Comparison of ENCODE assay signal across 18 mouse cellular contexts in the genomic region with DNA sequence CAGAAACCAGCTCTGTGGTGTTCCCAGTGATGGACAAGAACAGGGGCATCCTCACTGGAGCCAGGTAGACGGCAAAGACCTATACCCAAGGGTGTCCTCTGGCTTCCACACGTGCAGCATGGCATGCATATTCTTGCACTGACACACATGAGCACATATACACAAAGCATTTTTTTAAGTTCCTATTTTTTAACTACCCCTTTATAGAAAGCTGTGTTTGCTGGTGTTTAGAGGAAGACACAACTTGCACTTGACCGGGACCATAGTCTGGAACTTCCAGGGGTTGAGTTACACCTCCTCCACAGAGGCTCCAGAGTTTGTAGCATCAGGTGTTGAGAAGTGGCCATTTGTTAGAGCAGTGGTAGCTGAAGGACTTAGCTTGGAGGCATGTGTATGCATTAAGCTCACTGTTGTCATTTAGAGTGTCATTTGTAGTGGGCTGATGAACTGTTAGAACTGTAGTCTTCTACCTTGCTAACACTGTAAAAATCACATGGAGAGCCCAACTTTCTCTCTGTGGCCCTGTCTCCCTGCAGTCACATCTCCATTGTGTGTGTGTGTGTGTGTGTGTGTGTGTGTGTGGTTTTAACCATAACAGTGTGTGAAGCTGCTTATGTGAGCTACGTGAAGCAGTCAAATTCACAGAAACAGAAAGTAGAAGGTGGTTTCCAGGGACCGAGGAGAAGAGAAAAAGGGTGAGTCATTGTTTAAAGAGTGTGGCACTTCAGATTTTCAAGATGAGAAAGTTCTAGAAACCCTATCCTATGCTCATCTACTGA. TPM values are rescaled to one million over a fixed set of nuclear protein-coding genes. Genes with fewer than 3 reads are reported as not detected.
A peak's percentile ranks its signal among the peaks of the same experiment; 100 is the strongest.
DNase-seq lines count a peak whose midpoint lies in the region; ATAC-seq and TF ChIP-seq lines count a peak whose summit lies in the region.
"Had no signal": no experiment of that assay in that cellular context is flagged by ENCODE, and none has a peak within 500 bp of the region (broad histone marks: within the 10 kb centered on the region; RNA-seq: fewer than 3 reads in every experiment).

No protein-coding gene starts in this region.

- no peaks in the 10 kb centered on the region for H3K36me3 ChIP-seq in lung, postnatal 0 days (ENCODE audit: insufficient read depth, low read length)
- H3K36me3 ChIP-seq in myocyte (ENCODE audit: control insufficient read depth, insufficient read depth): no peaks in the 10 kb centered on the region
- no peaks in the 10 kb centered on the region for H3K36me3 ChIP-seq in heart, embryonic 12.5 days
- H3K36me3 ChIP-seq: embryonic facial prominence, embryonic 12.5 days; forebrain, embryonic 10.5 days; hindbrain, embryonic 13.5 days; limb, embryonic 12.5 days; stomach, embryonic 15.5 days had no signal

- no peak overlapping the region for H3K4me2 ChIP-seq in lung, postnatal 0 days (replicated peaks; ENCODE audit: low read depth, low read length)
- peak overlapping the region; percentile 45 for H3K4me2 ChIP-seq in myocyte (ENCODE audit: low read depth)
- H3K4me2 ChIP-seq in heart, embryonic 12.5 days: no peak overlapping the region
- H3K4me2 ChIP-seq: embryonic facial prominence, embryonic 12.5 days; hindbrain, embryonic 13.5 days; limb, embryonic 12.5 days; stomach, embryonic 15.5 days had no signal

- peak; percentile 16 for DNase-seq in lung, postnatal 0 days (ENCODE audit: low spot score)
- no peak for DNase-seq in lung, adult 18-20 months
- peak; percentile 85 for DNase-seq in CD4-positive helper T cell, adult 2 months (ENCODE audit: low read depth, low spot score)
- no peak for DNase-seq in thymus, adult 18-20 months
- DNase-seq in gastrocnemius, postnatal 14 days: no peak
- DNase-seq: cerebellum, postnatal 36 days; heart, adult 18-20 months; kidney, postnatal 14 days; lung, adult 2 months had no signal

- H3K4me1 ChIP-seq in lung, postnatal 0 days (ENCODE audit: insufficient read depth, low read depth, low read length): no peaks in the 10 kb centered on the region
- H3K4me1 ChIP-seq in heart, embryonic 12.5 days (replicated peaks): peaks cover 24% of the 10 kb centered on the region
- H3K4me1 ChIP-seq: embryonic facial prominence, embryonic 12.5 days; limb, embryonic 12.5 days; stomach, embryonic 15.5 days had no signal

- H3K79me2 ChIP-seq in myocyte (ENCODE audit: control insufficient read depth, insufficient read depth): no peaks in the 10 kb centered on the region

- no peak for ATAC-seq in lung, postnatal 0 days
- peak; percentile 50 for ATAC-seq in common myeloid progenitor, adult 5-6 weeks (replicated peaks; ENCODE audit: low read depth, poor library complexity, severe bottlenecking)
- ATAC-seq in heart, embryonic 12.5 days (ENCODE audit: insufficient number of reproducible peaks, low FRiP score): no peak
- ATAC-seq: intestine, postnatal 0 days had no signal

- no peak for TF ChIP-seq POLR2A in myocyte (IDR thresholded peaks at IDR 0.05; ENCODE audit: insufficient read length, low read depth)

- no peak overlapping the region for H3K4me3 ChIP-seq in lung, postnatal 0 days (ENCODE audit: low read depth, low read length)
- H3K4me3 ChIP-seq in myocyte: no peak overlapping the region
- no peak overlapping the region for H3K4me3 ChIP-seq in heart, embryonic 12.5 days
- H3K4me3 ChIP-seq: embryonic facial prominence, embryonic 12.5 days; forebrain, embryonic 10.5 days; hindbrain, embryonic 13.5 days; limb, embryonic 12.5 days; stomach, embryonic 15.5 days had no signal

- TF ChIP-seq EP300 in lung, postnatal 0 days (IDR thresholded peaks at IDR 0.05): no peak

- intact Hi-C loops in gastrocnemius, postnatal 14 days (cut with DNase I; ENCODE audit: low total_unique reads): no loop called here

- WGBS in lung, postnatal 0 days: 68% methylated on average over 5 of the region's 5 CpGs
- 77% methylated on average over 5 of the region's 5 CpGs for WGBS in heart, embryonic 12.5 days

- H3K27me3 ChIP-seq in lung, postnatal 0 days (replicated peaks; ENCODE audit: insufficient read depth, low read length): no peaks in the 10 kb centered on the region
- H3K27me3 ChIP-seq in myocyte (ENCODE audit: control insufficient read depth, insufficient read depth, insufficient read length): no peaks in the 10 kb centered on the region
- H3K27me3 ChIP-seq in heart, embryonic 12.5 days (replicated peaks): peaks cover 43% of the 10 kb centered on the region
- H3K27me3 ChIP-seq: embryonic facial prominence, embryonic 12.5 days; hindbrain, embryonic 13.5 days; limb, embryonic 12.5 days; stomach, embryonic 15.5 days had no signal

- H3K9me3 ChIP-seq in lung, postnatal 0 days (ENCODE audit: low read length): no peaks in the 10 kb centered on the region
- no peaks in the 10 kb centered on the region for H3K9me3 ChIP-seq in heart, embryonic 12.5 days (replicated peaks)
- H3K9me3 ChIP-seq: embryonic facial prominence, embryonic 12.5 days; forebrain, embryonic 10.5 days; hindbrain, embryonic 13.5 days; limb, embryonic 12.5 days; stomach, embryonic 15.5 days had no signal

- H3ac ChIP-seq in myocyte (ENCODE audit: control insufficient read depth, insufficient read length): no peak overlapping the region

- no peak overlapping the region for H3K27ac ChIP-seq in lung, postnatal 0 days (ENCODE audit: low read length)
- no peak overlapping the region for H3K27ac ChIP-seq in heart, embryonic 12.5 days (ENCODE audit: poor library complexity, severe bottlenecking)
- H3K27ac ChIP-seq: embryonic facial prominence, embryonic 12.5 days; forebrain, embryonic 10.5 days; hindbrain, embryonic 13.5 days; limb, embryonic 12.5 days; stomach, embryonic 15.5 days had no signal

- no peak overlapping the region for H3K9ac ChIP-seq in lung, postnatal 0 days (replicated peaks; ENCODE audit: low read depth)
- no peak overlapping the region for H3K9ac ChIP-seq in heart, embryonic 12.5 days
- H3K9ac ChIP-seq: embryonic facial prominence, embryonic 12.5 days; hindbrain, embryonic 13.5 days; limb, embryonic 12.5 days; stomach, embryonic 15.5 days had no signal

- no peak for TF ChIP-seq CTCF in lung, postnatal 0 days (IDR thresholded peaks at IDR 0.05)

TF ChIP-seq in myocyte, 11 proteins besides CTCF, POLR2A, EP300 and RAD21:
- TF ChIP-seq MYOG (IDR thresholded peaks at IDR 0.05; ENCODE audit: control insufficient read depth in 1 of 3, insufficient read depth in 1 of 3, insufficient read length in 2 of 3, low read depth in 2 of 3) (no peak), POLR2AphosphoS2 (IDR thresholded peaks at IDR 0.05; ENCODE audit: insufficient read length, low read depth) (no peak), MAX (IDR thresholded peaks at IDR 0.05; ENCODE audit: low read depth) (no peak), E2F4 (IDR thresholded peaks at IDR 0.05; ENCODE audit: insufficient read depth) (no peak), MYOD1 (IDR thresholded peaks at IDR 0.05; ENCODE audit: control insufficient read depth in 1 of 3, insufficient read length in 2 of 3, low read depth in 2 of 3) (no peak), USF1 (IDR thresholded peaks at IDR 0.05; ENCODE audit: low read depth) (no peak), SRF (IDR thresholded peaks at IDR 0.05; ENCODE audit: control insufficient read depth, insufficient read length, low read depth) (no peak), REST (IDR thresholded peaks at IDR 0.05; ENCODE audit: insufficient read depth, insufficient read length) (no peak), TCF12 (IDR thresholded peaks at IDR 0.05; ENCODE audit: insufficient read depth, poor library complexity, severe bottlenecking) (no peak), TCF3 (IDR thresholded peaks at IDR 0.05; ENCODE audit: insufficient read length, low read depth) (no peak), CEBPB (IDR thresholded peaks at IDR 0.05; ENCODE audit: insufficient read depth, poor library complexity, severe bottlenecking) (no peak)

RNA-seq across cellular contexts. Expression of a gene that starts 43.7 kb away (rescaled TPM):
- 13.3 and 15.1 TPM in 2 replicates for polyA plus RNA-seq in lung, postnatal 0 days (2015; fragmentation: Nextera tagmentation; extraction: Ambion mirVana)
- 77.8 and 110 TPM in 2 replicates for total RNA-seq in common myeloid progenitor, adult 5-6 weeks (2017)
- 5.1 TPM for polyA plus RNA-seq in myocyte (2012; fragmentation: generic; extraction: Trizol)
- polyA plus RNA-seq in heart, embryonic 12.5 days (2016; fragmentation: Nextera tagmentation; extraction: Ambion mirVana): 0.95 and 1.5 TPM in 2 replicates
- total RNA-seq in gastrocnemius, postnatal 14 days (2021): 10 to 100 TPM; 15.7 to 17.1 TPM

Comparison
In these comparisons a context has a peak if more than half of its experiments do, and no peak if none do; other contexts are left out.
1. DNase-seq: peak in lung, postnatal 0 days (single experiment) and CD4-positive helper T cell, adult 2 months (single experiment); none in lung, adult 18-20 months (0 of 2), thymus, adult 18-20 months (0 of 2) and gastrocnemius, postnatal 14 days (single experiment).